Mouse (Mus musculus) spleen, adult 2 months (tissue): ENCODE results near the gene Prdm9.

Experiments
- CTCF ChIP-seq: fragments of 200-500 bp; IDR thresholded peaks from 2 replicates; pipeline ENCODE4 v1.5.1; 2011; ENCODE audit warnings: mild to moderate bottlenecking, inconsistent platforms; ENCODE audit not compliant: insufficient read depth, insufficient read length, insufficient replicate concordance; ENCODE audit errors: extremely low read depth
- POLR2A ChIP-seq: fragments of 200-500 bp; IDR thresholded peaks from 2 replicates; pipeline ENCODE4 v1.6.1; 2011; ENCODE audit warnings: low read depth, low read length, inconsistent platforms

- TF ChIP-seq CTCF (no peak), POLR2A (no peak)
These were observed 21.5 kb upstream of the Prdm9 start for GRCm38 (mm10) chr17:15585691-15586090.
